Mouse (Mus musculus): ENCODE measurements around the gene Irf7. TPM values are rescaled to one million over a fixed set of nuclear protein-coding genes. Genes with fewer than 3 reads are reported as not detected.
A peak's percentile ranks its signal among the peaks of the same experiment; 100 is the strongest.

The Irf7 gene
- polyA plus RNA-seq, 1 experiment = 2.3 TPM

DNA sequence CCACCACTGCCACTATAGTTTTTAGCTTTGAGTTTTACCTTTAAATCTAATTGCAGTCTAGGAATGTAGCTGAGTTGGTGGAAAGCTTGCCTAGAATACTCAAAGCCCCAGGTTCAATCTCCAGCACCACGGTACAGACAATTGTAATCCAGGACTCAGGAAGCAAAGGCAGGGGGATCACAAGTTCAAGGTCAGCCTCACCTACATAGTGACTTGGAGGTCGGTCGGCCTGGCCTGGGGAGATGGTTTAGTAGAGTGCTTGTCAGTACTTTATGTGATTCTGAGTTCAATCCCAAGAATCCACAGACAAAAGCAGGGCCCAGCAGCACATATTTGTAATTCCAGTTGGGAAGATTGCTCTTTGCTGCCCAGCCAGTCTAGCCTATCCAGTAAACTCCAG is 21.8 kb upstream of the Irf7 start:
- Histone ChIP-seq H3K4me1 (ENCODE audit: control insufficient read depth, insufficient read depth, low read length) (no peaks in the 10 kb centered on the region; the same call in 1 of the 2 replicates), H3K36me3 (ENCODE audit: control insufficient read depth, insufficient read depth, low read length) (no peaks in the 10 kb centered on the region), H3K27me3 (ENCODE audit: control insufficient read depth, insufficient read depth, low read length) (no peaks in the 10 kb centered on the region), H3K27ac (ENCODE audit: control insufficient read depth, insufficient read depth, low read depth, low read length) (no peak overlapping the region), H3K4me3 (ENCODE audit: control insufficient read depth, low read depth, low read length) (no peak overlapping the region)
- no peak for TF ChIP-seq POLR2A (IDR thresholded peaks at IDR 0.05; ENCODE audit: control insufficient read depth, low read depth, low read length)
- no peak for TF ChIP-seq CTCF (IDR thresholded peaks at IDR 0.05; ENCODE audit: control insufficient read depth, insufficient read depth, insufficient replicate concordance, low read depth, low read length)

DNA sequence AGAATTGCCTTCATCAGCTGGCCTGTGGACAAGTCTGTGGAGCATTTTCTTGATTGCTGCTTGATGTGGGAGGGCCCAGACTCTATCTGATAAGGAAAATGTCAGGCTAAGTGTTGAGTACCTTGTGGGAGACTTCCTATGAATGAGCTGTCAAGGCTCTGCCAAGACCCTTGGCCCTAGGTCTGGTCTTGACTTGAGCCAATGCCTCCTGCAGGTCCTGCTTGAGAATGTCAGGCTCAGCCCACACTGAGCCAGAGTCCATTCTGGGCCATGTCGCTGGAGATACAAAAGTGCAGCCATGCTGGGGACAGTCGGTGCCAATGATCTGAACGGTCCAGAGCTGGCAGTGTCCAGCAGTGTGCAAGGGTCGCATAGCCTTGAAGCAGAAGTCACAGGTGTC is 16.5 kb upstream of the Irf7 start:
- no peaks in the 10 kb centered on the region for H3K27me3 ChIP-seq (ENCODE audit: control insufficient read depth, insufficient read depth, low read length)
- TF ChIP-seq CTCF (IDR thresholded peaks at IDR 0.05; ENCODE audit: control insufficient read depth, insufficient read depth, insufficient replicate concordance, low read depth, low read length) = no peak
- no peak for TF ChIP-seq POLR2A (IDR thresholded peaks at IDR 0.05; ENCODE audit: control insufficient read depth, low read depth, low read length)
- H3K36me3 ChIP-seq (ENCODE audit: control insufficient read depth, insufficient read depth, low read length) = no peaks in the 10 kb centered on the region
- H3K27ac ChIP-seq (ENCODE audit: control insufficient read depth, insufficient read depth, low read depth, low read length) = no peak overlapping the region
- no peak overlapping the region for H3K4me3 ChIP-seq (ENCODE audit: control insufficient read depth, low read depth, low read length)
- peaks cover 9% of the 10 kb centered on the region for H3K4me1 ChIP-seq (ENCODE audit: control insufficient read depth, insufficient read depth, low read length)

DNA sequence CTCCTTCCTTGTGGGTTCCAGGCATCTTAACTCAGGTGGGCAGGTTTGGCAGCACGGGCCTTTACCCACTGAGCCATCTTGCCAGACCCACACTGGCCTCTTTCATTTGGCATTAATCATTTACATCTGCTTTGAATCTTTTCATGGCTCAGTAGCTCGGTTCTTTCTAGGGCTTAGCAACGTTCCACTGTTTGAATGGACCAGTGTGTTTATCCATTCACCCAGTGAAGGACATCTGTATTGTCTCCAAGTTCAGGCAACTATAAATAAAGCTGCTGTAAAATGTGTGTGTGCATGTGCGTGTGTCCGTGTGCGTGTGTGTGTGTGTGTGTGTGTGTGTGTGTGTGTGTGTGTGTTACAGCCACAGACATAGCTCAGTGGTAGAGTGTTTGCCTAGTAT is 15.2 kb upstream of the Irf7 start:
- Histone ChIP-seq H3K36me3 (ENCODE audit: control insufficient read depth, insufficient read depth, low read length) (no peaks in the 10 kb centered on the region), H3K27ac (ENCODE audit: control insufficient read depth, insufficient read depth, low read depth, low read length) (no peak overlapping the region), H3K4me3 (ENCODE audit: control insufficient read depth, low read depth, low read length) (no peak overlapping the region), H3K27me3 (ENCODE audit: control insufficient read depth, insufficient read depth, low read length) (no peaks in the 10 kb centered on the region), H3K4me1 (ENCODE audit: control insufficient read depth, insufficient read depth, low read length) (peaks cover 9% of the 10 kb centered on the region)
- TF ChIP-seq CTCF (IDR thresholded peaks at IDR 0.05; ENCODE audit: control insufficient read depth, insufficient read depth, insufficient replicate concordance, low read depth, low read length) (no peak), POLR2A (IDR thresholded peaks at IDR 0.05; ENCODE audit: control insufficient read depth, low read depth, low read length) (no peak)

DNA sequence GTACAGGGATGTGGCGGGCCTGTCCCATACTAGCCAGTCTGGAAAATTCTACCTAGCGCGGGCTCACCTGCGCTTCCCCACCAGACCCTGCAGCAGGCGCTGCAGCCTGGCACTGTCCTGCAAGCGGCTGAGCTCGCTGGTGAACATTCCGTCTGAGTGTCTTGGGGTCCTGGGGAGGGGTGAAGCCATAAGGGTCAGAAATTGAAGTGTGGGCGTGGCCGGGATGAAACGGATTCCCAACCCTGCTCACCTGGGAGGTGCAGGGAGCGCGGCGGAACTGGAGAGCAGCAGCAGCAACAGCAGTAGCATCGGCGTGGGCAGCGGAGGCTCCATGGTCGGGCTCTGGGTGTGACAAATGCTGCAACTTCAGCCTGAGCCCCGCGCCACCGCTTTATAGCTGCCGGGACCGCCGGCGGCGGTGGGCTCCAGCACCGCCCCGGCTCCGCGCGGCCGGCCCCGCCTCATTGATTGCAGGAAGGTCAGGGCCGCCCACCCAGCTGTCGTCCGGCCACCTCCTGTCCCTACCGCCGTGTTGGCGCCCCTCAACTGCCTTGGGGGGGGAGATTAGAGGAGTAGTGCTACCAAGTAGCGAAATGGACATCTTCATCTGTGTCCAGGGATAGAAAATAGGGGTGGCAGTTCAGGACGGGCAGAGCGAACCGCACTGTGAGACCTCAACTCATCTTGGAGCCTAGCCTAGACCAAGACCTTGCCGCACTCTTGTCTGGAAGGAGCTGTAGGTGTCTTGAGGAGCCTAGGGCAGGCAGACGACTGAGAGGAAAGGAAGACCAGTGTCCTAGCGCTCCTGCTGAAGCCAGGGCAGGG is 12.7 kb upstream of the Irf7 start, which contains the start of gene Sct:
Gene Sct (minus strand): TSS at position 368 of the 825 bp plus-strand sequence.
- Histone ChIP-seq H3K36me3 (ENCODE audit: control insufficient read depth, insufficient read depth, low read length) (no peaks in the 10 kb centered on the region), H3K27me3 (ENCODE audit: control insufficient read depth, insufficient read depth, low read length) (no peaks in the 10 kb centered on the region), H3K27ac (ENCODE audit: control insufficient read depth, insufficient read depth, low read depth, low read length) (no peak within 1 kb of the TSS; the same call in 1 of the 2 replicates), H3K4me1 (ENCODE audit: control insufficient read depth, insufficient read depth, low read length) (peaks cover 9% of the 10 kb centered on the region), H3K4me3 (ENCODE audit: control insufficient read depth, low read depth, low read length) (peak within 1 kb of the TSS; percentile 51)
- TF ChIP-seq POLR2A (IDR thresholded peaks at IDR 0.05; ENCODE audit: control insufficient read depth, low read depth, low read length) = no peak
- TF ChIP-seq CTCF (IDR thresholded peaks at IDR 0.05; ENCODE audit: control insufficient read depth, insufficient read depth, insufficient replicate concordance, low read depth, low read length) = peak; percentile 31; the same call in 1 of the 2 replicates

DNA sequence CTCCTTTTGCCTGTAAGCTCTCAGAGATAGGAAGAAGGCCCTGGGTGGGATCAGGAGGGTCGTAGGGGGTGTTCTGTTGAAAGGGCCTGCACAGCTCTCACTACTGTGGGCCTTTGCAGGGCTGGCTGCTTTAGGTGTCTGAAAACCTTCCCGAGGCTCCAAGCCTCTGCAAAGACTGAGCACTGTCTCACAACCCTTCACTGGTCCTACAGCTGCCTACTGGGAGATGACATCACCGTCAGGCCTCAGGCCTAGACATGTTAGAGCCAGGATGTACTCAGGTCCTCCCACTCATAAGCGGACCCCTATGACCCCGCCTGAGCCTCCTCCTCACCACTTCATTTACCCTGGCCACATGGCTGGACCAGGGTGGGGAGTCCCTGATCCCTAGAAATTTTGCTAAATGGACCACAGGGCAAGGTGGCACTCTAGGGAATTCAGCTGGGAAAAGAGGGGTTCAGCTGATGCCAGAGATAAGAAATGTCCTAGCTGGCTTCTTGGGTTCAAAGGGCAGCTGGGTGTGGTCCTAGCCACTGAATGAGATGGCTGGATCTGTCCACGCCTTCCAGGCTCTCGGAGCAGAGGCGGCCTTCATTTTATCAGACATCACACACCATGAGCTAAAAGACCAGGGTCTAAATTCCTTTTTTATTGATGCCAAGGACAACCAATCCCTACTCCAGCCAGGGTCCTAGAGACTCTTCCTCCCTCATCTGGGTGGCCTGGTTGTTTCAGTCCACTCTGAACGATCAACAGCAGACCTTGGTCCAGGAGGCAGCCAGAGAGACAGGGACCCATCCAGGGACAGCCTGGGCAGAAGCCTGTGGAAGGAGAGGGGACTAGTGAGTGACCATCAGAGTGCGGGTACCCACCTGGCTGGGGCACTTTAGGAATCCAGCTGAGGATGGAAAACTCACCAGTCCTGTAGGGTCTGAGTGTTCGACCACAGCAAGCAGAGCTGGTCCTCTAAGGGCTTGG is 11.7 kb upstream of the Irf7 start:
- Histone ChIP-seq H3K27ac (ENCODE audit: control insufficient read depth, insufficient read depth, low read depth, low read length) (no peak overlapping the region), H3K36me3 (ENCODE audit: control insufficient read depth, insufficient read depth, low read length) (no peaks in the 10 kb centered on the region), H3K4me3 (ENCODE audit: control insufficient read depth, low read depth, low read length) (no peak overlapping the region; the same call in 1 of the 2 replicates)

DNA sequence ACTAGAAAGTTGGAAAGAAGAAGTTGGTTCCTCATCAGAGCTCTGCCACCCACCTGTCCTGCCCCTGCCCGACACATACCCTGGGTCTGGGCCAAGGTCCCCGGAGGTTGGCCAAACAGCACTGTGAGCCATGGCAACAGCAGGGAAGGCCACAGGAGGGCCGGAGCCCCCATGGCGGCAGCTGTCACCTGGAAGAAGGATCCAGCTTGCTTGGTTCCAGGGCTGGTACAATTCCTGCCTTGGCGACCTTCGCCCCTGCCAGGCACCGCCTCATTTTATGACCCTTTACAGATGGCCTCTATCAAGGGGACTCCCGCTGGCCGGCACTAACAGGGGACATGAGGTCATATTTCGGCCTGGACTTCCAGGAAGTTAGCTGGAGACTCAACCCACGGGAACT is 10.3 kb upstream of the Irf7 start, which contains the start of gene Cdhr5:
Gene Cdhr5 (minus strand): TSS at position 241 of the 400 bp plus-strand sequence.
- Histone ChIP-seq H3K4me3 (ENCODE audit: control insufficient read depth, low read depth, low read length) (no peak within 1 kb of the TSS), H3K36me3 (ENCODE audit: control insufficient read depth, insufficient read depth, low read length) (no peaks in the 10 kb centered on the region), H3K27me3 (ENCODE audit: control insufficient read depth, insufficient read depth, low read length) (no peaks in the 10 kb centered on the region), H3K27ac (ENCODE audit: control insufficient read depth, insufficient read depth, low read depth, low read length) (no peak within 1 kb of the TSS), H3K4me1 (ENCODE audit: control insufficient read depth, insufficient read depth, low read length) (peaks cover 9% of the 10 kb centered on the region)
- TF ChIP-seq POLR2A (IDR thresholded peaks at IDR 0.05; ENCODE audit: control insufficient read depth, low read depth, low read length) = no peak
- no peak for TF ChIP-seq CTCF (IDR thresholded peaks at IDR 0.05; ENCODE audit: control insufficient read depth, insufficient read depth, insufficient replicate concordance, low read depth, low read length)

More for the DNA sequence above, 11.7 kb upstream of the Irf7 start:
- TF ChIP-seq POLR2A (IDR thresholded peaks at IDR 0.05; ENCODE audit: control insufficient read depth, low read depth, low read length) (no peak), CTCF (IDR thresholded peaks at IDR 0.05; ENCODE audit: control insufficient read depth, insufficient read depth, insufficient replicate concordance, low read depth, low read length) (no peak)
- peaks cover 9% of the 10 kb centered on the region for H3K4me1 ChIP-seq (ENCODE audit: control insufficient read depth, insufficient read depth, low read length)
- no peaks in the 10 kb centered on the region for H3K27me3 ChIP-seq (ENCODE audit: control insufficient read depth, insufficient read depth, low read length)

DNA sequence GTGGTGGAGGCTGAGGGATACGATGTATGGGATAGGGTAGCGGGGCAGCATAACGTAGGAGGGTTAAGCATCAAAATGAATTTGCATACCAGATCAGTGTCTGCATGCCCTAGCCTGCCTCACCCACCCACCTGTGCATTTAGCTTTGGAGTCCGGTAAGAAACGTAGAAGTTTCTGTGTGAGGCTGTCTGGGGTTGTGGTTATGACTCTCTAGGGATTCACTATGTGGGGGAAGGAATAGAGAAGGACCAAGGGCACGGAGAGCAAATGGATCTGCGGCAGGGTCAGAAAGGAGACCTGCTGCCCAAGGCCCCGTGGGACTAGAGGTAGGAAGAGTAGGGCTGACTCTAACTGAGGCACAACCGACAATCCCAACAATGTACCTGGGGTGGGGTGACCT is 9.1 kb upstream of the Irf7 start:
- H3K36me3 ChIP-seq (ENCODE audit: control insufficient read depth, insufficient read depth, low read length) = no peaks in the 10 kb centered on the region
- H3K27me3 ChIP-seq (ENCODE audit: control insufficient read depth, insufficient read depth, low read length) = no peaks in the 10 kb centered on the region
- H3K27ac ChIP-seq (ENCODE audit: control insufficient read depth, insufficient read depth, low read depth, low read length) = no peak overlapping the region
- TF ChIP-seq CTCF (IDR thresholded peaks at IDR 0.05; ENCODE audit: control insufficient read depth, insufficient read depth, insufficient replicate concordance, low read depth, low read length) (no peak), POLR2A (IDR thresholded peaks at IDR 0.05; ENCODE audit: control insufficient read depth, low read depth, low read length) (no peak)
- H3K4me1 ChIP-seq (ENCODE audit: control insufficient read depth, insufficient read depth, low read length) = peaks cover 9% of the 10 kb centered on the region
- H3K4me3 ChIP-seq (ENCODE audit: control insufficient read depth, low read depth, low read length) = no peak overlapping the region
